Mouse (Mus musculus): ENCODE data around the gene Ccnt2. TPM values are rescaled to one million over a fixed set of nuclear protein-coding genes. Genes with fewer than 3 reads are reported as not detected.

The Ccnt2 gene
- polyA plus RNA-seq, 1 experiment from 2014 or later, result 17.7 TPM

DNA sequence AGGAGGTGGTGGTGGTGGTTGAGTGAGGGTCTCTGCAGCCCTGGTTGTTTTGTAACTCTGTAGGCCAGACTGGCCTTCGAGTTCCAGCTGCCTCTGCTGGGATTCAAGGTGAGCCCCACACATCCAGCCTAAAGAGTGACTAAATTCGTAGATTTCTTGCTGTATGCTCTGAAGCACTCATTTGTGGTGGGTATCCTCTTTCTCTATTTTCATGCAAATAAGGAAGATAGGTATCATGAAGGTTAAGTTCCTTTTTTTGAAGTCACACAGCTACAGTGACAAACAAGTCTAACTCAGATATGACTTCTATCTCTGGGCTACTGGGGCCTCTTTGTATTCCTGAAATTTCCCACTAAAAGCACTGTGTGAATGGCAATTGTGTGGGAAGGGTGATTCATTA, 6.9 kb downstream of the Ccnt2 start:
- no peaks in the 10 kb centered on the region for H3K9me3 ChIP-seq (ENCODE audit: control insufficient read depth)
- no peaks in the 10 kb centered on the region; the same call in 1 of the 2 replicates for H3K4me1 ChIP-seq (replicated peaks; ENCODE audit: control insufficient read depth, insufficient read depth, low read length)
- H3K9ac ChIP-seq (ENCODE audit: low read depth, low read length), result no peak overlapping the region
- WGBS, result 69% methylated on average over 2 of the region's 2 CpGs
- H3K4me2 ChIP-seq (replicated peaks; ENCODE audit: low read depth), result no peak overlapping the region
- H3K36me3 ChIP-seq (ENCODE audit: control insufficient read depth, insufficient read depth), result 0 out of 2 replicates have a peak, but pooled peaks cover 2% of the 10 kb centered on the region
- TF ChIP-seq CTCF (IDR thresholded peaks at IDR 0.05; ENCODE audit: low read depth), result no peak
- no peaks in the 10 kb centered on the region for H3K27me3 ChIP-seq (replicated peaks; ENCODE audit: control insufficient read depth, insufficient read depth, low read length)
- no peak for ATAC-seq
- H3K27ac ChIP-seq (ENCODE audit: low read depth, low read length), result no peak overlapping the region
- H3K4me3 ChIP-seq (ENCODE audit: low read depth, low read length), result no peak overlapping the region

DNA sequence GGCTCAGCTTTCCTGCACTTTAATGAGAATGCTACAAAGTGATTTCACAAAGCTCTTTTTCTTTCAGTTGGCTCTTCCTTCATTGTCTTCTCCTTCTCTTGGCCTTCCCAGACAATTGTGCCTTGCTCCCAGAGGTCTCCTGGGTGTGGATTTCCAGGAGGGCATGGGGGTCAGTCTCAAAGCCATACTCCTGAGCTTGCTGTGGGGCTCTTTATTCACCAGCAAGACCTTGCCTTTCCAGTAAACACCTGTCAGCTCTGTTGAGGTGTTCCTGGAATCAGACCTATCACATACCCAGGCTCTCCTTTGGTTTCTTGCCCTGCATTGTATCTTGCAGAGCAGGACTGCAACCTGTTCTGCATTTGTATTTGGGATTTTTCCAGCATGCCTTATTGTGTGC, 9.9 kb downstream of the Ccnt2 start:
- Histone ChIP-seq H3K4me3 (ENCODE audit: low read depth, low read length) (no peak overlapping the region), H3K36me3 (ENCODE audit: control insufficient read depth, insufficient read depth) (0 out of 2 replicates have a peak, but pooled peaks cover 2% of the 10 kb centered on the region), H3K27me3 (replicated peaks; ENCODE audit: control insufficient read depth, insufficient read depth, low read length) (no peaks in the 10 kb centered on the region), H3K4me2 (replicated peaks; ENCODE audit: low read depth) (no peak overlapping the region), H3K9me3 (ENCODE audit: control insufficient read depth) (no peaks in the 10 kb centered on the region), H3K27ac (ENCODE audit: low read depth, low read length) (no peak overlapping the region), H3K9ac (ENCODE audit: low read depth, low read length) (no peak overlapping the region), H3K4me1 (replicated peaks; ENCODE audit: control insufficient read depth, insufficient read depth, low read length) (no peaks in the 10 kb centered on the region; the same call in none of the 2 replicates)
- TF ChIP-seq CTCF (IDR thresholded peaks at IDR 0.05; ENCODE audit: low read depth), result no peak
- ATAC-seq, result no peak

DNA sequence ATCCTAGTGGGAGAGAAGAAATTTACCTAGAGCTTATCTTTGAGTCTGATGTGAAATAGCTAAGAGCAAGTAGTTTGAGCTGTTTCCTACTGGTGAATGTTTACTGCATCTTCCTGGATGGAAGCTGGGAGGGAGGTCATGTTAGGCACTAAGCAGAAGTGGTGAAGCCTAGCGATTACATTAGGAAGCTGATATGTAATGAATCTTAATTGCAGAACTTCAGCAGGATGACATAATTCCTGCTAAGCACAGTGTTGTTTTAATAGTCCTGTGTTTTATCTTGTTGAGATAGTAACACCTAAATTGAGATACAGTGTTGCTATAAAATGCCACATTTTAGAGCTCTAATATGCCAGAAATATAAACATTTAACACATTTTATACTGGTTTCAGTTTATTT, 11.9 kb downstream of the Ccnt2 start:
- H3K4me3 ChIP-seq (ENCODE audit: low read depth, low read length), result no peak overlapping the region
- no peak for ATAC-seq

DNA sequence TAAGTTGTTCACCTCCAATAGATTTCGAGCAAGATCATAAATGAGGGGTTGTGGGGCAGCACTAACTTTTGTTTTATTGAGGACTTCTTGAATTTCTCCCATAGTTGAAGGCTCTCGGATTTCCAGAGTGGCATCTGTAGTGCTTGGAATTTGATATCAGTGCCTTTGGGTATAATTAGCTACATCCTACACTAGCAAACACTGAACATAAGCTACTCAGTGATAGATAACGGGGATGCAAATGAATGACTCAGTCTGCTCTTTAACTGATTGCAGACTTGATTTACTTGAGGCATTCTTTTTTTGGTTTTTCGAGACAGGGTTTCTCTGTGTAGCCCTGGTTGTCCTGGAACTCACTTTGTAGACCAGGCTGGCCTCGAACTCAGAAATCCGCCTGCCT, 15.0 kb downstream of the Ccnt2 start:
- TF ChIP-seq CTCF (IDR thresholded peaks at IDR 0.05; ENCODE audit: low read depth), result no peak
- no peaks in the 10 kb centered on the region for H3K9me3 ChIP-seq (ENCODE audit: control insufficient read depth)
- 85% methylated on average over 6 of the region's 6 CpGs for WGBS

More for the DNA sequence above, 11.9 kb downstream of the Ccnt2 start:
- Histone ChIP-seq H3K27ac (ENCODE audit: low read depth, low read length) (no peak overlapping the region), H3K9me3 (ENCODE audit: control insufficient read depth) (no peaks in the 10 kb centered on the region), H3K36me3 (ENCODE audit: control insufficient read depth, insufficient read depth) (0 out of 2 replicates have a peak, but pooled peaks cover 2% of the 10 kb centered on the region), H3K4me2 (replicated peaks; ENCODE audit: low read depth) (no peak overlapping the region), H3K4me1 (replicated peaks; ENCODE audit: control insufficient read depth, insufficient read depth, low read length) (no peaks in the 10 kb centered on the region; the same call in none of the 2 replicates), H3K27me3 (replicated peaks; ENCODE audit: control insufficient read depth, insufficient read depth, low read length) (no peaks in the 10 kb centered on the region), H3K9ac (ENCODE audit: low read depth, low read length) (no peak overlapping the region)
- WGBS, result 17% methylated on average over 1 of the region's 1 CpGs
- no peak for TF ChIP-seq CTCF (IDR thresholded peaks at IDR 0.05; ENCODE audit: low read depth)

DNA sequence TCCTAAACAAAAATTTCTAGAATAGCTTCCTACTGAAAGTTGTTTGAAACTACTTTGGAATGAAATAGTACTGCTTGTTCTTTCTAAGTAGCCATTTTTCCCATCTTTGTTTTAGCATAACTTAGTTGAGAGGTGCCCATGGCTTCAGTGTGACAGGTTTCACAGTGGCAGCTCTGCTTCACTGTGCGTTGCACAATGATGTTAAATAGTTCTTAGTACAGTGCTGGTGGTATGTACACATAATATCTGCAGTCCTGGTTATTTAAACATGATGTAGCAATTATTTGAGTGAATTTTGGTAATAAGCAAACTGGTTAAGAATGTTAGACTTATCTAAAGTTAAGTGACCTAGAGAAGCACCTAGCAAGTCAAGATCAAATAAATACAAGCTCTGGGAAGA, 19.5 kb downstream of the Ccnt2 start:
- no peaks in the 10 kb centered on the region for H3K9me3 ChIP-seq (ENCODE audit: control insufficient read depth)
- 81% methylated on average over 1 of the region's 1 CpGs for WGBS
- H3K36me3 ChIP-seq (ENCODE audit: control insufficient read depth, insufficient read depth), result peaks cover 17% of the 10 kb centered on the region
- no peak overlapping the region for H3K4me2 ChIP-seq (replicated peaks; ENCODE audit: low read depth)
- no peaks in the 10 kb centered on the region for H3K27me3 ChIP-seq (replicated peaks; ENCODE audit: control insufficient read depth, insufficient read depth, low read length)
- H3K4me3 ChIP-seq (ENCODE audit: low read depth, low read length), result no peak overlapping the region
- TF ChIP-seq CTCF (IDR thresholded peaks at IDR 0.05; ENCODE audit: low read depth), result no peak
- no peak overlapping the region for H3K9ac ChIP-seq (ENCODE audit: low read depth, low read length)
- ATAC-seq, result no peak
- no peak overlapping the region for H3K27ac ChIP-seq (ENCODE audit: low read depth, low read length)
- H3K4me1 ChIP-seq (replicated peaks; ENCODE audit: control insufficient read depth, insufficient read depth, low read length), result no peaks in the 10 kb centered on the region

More for the DNA sequence above, 15.0 kb downstream of the Ccnt2 start:
- no peak overlapping the region for H3K9ac ChIP-seq (ENCODE audit: low read depth, low read length)
- H3K4me2 ChIP-seq (replicated peaks; ENCODE audit: low read depth), result no peak overlapping the region
- peaks cover 6% of the 10 kb centered on the region for H3K36me3 ChIP-seq (ENCODE audit: control insufficient read depth, insufficient read depth)
- no peak overlapping the region for H3K4me3 ChIP-seq (ENCODE audit: low read depth, low read length)
- no peaks in the 10 kb centered on the region; the same call in none of the 2 replicates for H3K4me1 ChIP-seq (replicated peaks; ENCODE audit: control insufficient read depth, insufficient read depth, low read length)
- no peak for ATAC-seq
- no peaks in the 10 kb centered on the region for H3K27me3 ChIP-seq (replicated peaks; ENCODE audit: control insufficient read depth, insufficient read depth, low read length)
- H3K27ac ChIP-seq (ENCODE audit: low read depth, low read length), result no peak overlapping the region

DNA sequence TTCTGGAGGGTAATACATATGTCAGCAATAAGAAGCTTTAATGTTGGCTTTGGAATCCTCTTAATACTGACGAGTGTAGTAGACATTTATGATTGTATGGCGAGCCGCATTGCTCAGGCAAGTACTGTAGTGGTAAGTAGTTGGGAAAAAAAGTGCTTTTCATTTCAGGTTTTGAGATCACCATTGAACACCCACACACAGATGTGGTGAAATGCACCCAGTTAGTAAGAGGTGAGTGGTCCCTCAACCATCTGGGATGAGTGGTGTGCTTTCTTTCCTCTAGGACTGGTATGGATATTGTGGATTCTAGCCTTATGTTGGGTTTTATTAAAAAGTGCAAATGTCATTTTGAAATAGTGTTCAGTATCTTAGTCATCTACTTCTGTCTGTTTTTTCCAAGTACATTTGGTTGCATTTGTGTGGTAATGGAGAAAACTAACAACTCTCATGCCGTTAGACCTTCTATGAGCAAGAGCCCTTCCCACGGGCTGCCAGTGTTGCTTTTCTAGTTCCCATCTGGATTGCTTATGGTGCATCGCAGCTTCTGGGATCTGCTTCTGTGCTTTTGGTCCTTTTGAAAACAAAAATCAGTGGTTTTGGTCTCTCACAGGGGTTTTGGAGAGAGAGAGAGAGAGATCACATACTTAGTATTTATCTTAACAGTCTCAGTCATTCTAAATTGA, 21.3 kb downstream of the Ccnt2 start:
- Histone ChIP-seq H3K9me3 (ENCODE audit: control insufficient read depth) (no peaks in the 10 kb centered on the region), H3K4me1 (replicated peaks; ENCODE audit: control insufficient read depth, insufficient read depth, low read length) (no peaks in the 10 kb centered on the region), H3K4me2 (replicated peaks; ENCODE audit: low read depth) (no peak overlapping the region), H3K36me3 (ENCODE audit: control insufficient read depth, insufficient read depth) (peaks cover 30% of the 10 kb centered on the region), H3K9ac (ENCODE audit: low read depth, low read length) (no peak overlapping the region), H3K4me3 (ENCODE audit: low read depth, low read length) (no peak overlapping the region), H3K27me3 (replicated peaks; ENCODE audit: control insufficient read depth, insufficient read depth, low read length) (no peaks in the 10 kb centered on the region), H3K27ac (ENCODE audit: low read depth, low read length) (no peak overlapping the region)
- ATAC-seq, result no peak
- WGBS, result 89% methylated on average over 6 of the region's 6 CpGs
- TF ChIP-seq CTCF (IDR thresholded peaks at IDR 0.05; ENCODE audit: low read depth), result no peak
